Mouse (Mus musculus): ENCODE results near the gene Ilvbl. TPM values are rescaled to one million over a fixed set of nuclear protein-coding genes. Genes with fewer than 3 reads are reported as not detected.

Gene Ilvbl
- polyA plus RNA-seq, 1 experiment from 2014 or later, result 33.3 TPM

- no peak overlapping the region for H3K9ac ChIP-seq
- H3K36me3 ChIP-seq (ENCODE audit: insufficient read depth), result peaks cover 56% of the 10 kb centered on the region
- no peak for ATAC-seq (ENCODE audit: insufficient read depth)
- no peaks in the 10 kb centered on the region for H3K4me1 ChIP-seq (ENCODE audit: insufficient read depth)
- no peak overlapping the region for H3K4me2 ChIP-seq
- no peak for DNase-seq
- 88% methylated on average over 7 of the region's 7 CpGs for WGBS
- no peaks in the 10 kb centered on the region for H3K9me3 ChIP-seq (ENCODE audit: low read depth, low read length)
- TF ChIP-seq CTCF (IDR thresholded peaks at IDR 0.05; ENCODE audit: low read depth), result no peak
- no peaks in the 10 kb centered on the region for H3K27me3 ChIP-seq (ENCODE audit: insufficient read depth, low read length)
- H3K4me3 ChIP-seq (ENCODE audit: low read depth, low read length), result no peak overlapping the region
- H3K27ac ChIP-seq (ENCODE audit: low read depth), result no peak overlapping the region
Observed at GRCm38 (mm10) chr10:78581121-78581520, 7.0 kb downstream of the Ilvbl start.

- no peaks in the 10 kb centered on the region for H3K4me1 ChIP-seq (ENCODE audit: insufficient read depth)
- no peak for DNase-seq
- no peaks in the 10 kb centered on the region for H3K9me3 ChIP-seq (ENCODE audit: low read depth, low read length)
- 70% methylated on average over 9 of the region's 9 CpGs for WGBS
- H3K9ac ChIP-seq, result no peak overlapping the region
- H3K27me3 ChIP-seq (ENCODE audit: insufficient read depth, low read length), result no peaks in the 10 kb centered on the region
- H3K4me3 ChIP-seq (ENCODE audit: low read depth, low read length), result no peak overlapping the region
- no peak for TF ChIP-seq CTCF (IDR thresholded peaks at IDR 0.05; ENCODE audit: low read depth)
- H3K4me2 ChIP-seq, result no peak overlapping the region
- no peak overlapping the region for H3K27ac ChIP-seq (ENCODE audit: low read depth)
- H3K36me3 ChIP-seq (ENCODE audit: insufficient read depth), result peaks cover 67% of the 10 kb centered on the region
- no peak for ATAC-seq (ENCODE audit: insufficient read depth)
Observed at GRCm38 (mm10) chr10:78583347-78583746, 9.2 kb downstream of the Ilvbl start.

GRCm38 (mm10) chr10:78583939-78584338 is 9.8 kb downstream of the Ilvbl start:
- Histone ChIP-seq H3K9me3 (ENCODE audit: low read depth, low read length) (no peaks in the 10 kb centered on the region), H3K4me3 (ENCODE audit: low read depth, low read length) (no peak overlapping the region), H3K27ac (ENCODE audit: low read depth) (no peak overlapping the region), H3K9ac (no peak overlapping the region), H3K4me2 (no peak overlapping the region), H3K36me3 (ENCODE audit: insufficient read depth) (peaks cover 73% of the 10 kb centered on the region), H3K27me3 (ENCODE audit: insufficient read depth, low read length) (no peaks in the 10 kb centered on the region), H3K4me1 (ENCODE audit: insufficient read depth) (no peaks in the 10 kb centered on the region)
- WGBS, result 59% methylated on average over 3 of the region's 3 CpGs
- TF ChIP-seq CTCF (IDR thresholded peaks at IDR 0.05; ENCODE audit: low read depth), result no peak
- ATAC-seq (ENCODE audit: insufficient read depth) (0 out of 2 replicates have a peak, but pooled peaks have one; percentile 21), DNase-seq (no peak)

- 89% methylated on average over 1 of the region's 1 CpGs for WGBS
- Histone ChIP-seq H3K36me3 (ENCODE audit: insufficient read depth) (peaks cover 77% of the 10 kb centered on the region), H3K9me3 (ENCODE audit: low read depth, low read length) (no peaks in the 10 kb centered on the region), H3K27me3 (ENCODE audit: insufficient read depth, low read length) (no peaks in the 10 kb centered on the region), H3K4me3 (ENCODE audit: low read depth, low read length) (no peak overlapping the region), H3K4me1 (ENCODE audit: insufficient read depth) (peaks cover 3% of the 10 kb centered on the region; the same call in 1 of the 2 replicates), H3K27ac (ENCODE audit: low read depth) (no peak overlapping the region), H3K9ac (no peak overlapping the region), H3K4me2 (no peak overlapping the region)
- no peak for TF ChIP-seq CTCF (IDR thresholded peaks at IDR 0.05; ENCODE audit: low read depth)
- no peak for DNase-seq
- no peak for ATAC-seq (ENCODE audit: insufficient read depth)
Observed at GRCm38 (mm10) chr10:78584996-78585395, 10.8 kb downstream of the Ilvbl start.

GRCm38 (mm10) chr10:78585606-78586005 is 11.5 kb downstream of the Ilvbl start:
- ATAC-seq (ENCODE audit: insufficient read depth), result no peak
- 84% methylated on average over 22 of the region's 22 CpGs for WGBS

GRCm38 (mm10) chr10:78586026-78586425 is 11.9 kb downstream of the Ilvbl start:
- H3K27ac ChIP-seq (ENCODE audit: low read depth), result no peak overlapping the region
- WGBS, result 92% methylated on average over 13 of the region's 13 CpGs
- no peaks in the 10 kb centered on the region for H3K9me3 ChIP-seq (ENCODE audit: low read depth, low read length)
- no peak for TF ChIP-seq CTCF (IDR thresholded peaks at IDR 0.05; ENCODE audit: low read depth)
- no peak overlapping the region for H3K4me2 ChIP-seq
- no peak overlapping the region for H3K4me3 ChIP-seq (ENCODE audit: low read depth, low read length)
- ATAC-seq (ENCODE audit: insufficient read depth), result no peak
- no peak for DNase-seq
- no peak overlapping the region for H3K9ac ChIP-seq
- peaks cover 4% of the 10 kb centered on the region; the same call in 1 of the 2 replicates for H3K4me1 ChIP-seq (ENCODE audit: insufficient read depth)
- H3K27me3 ChIP-seq (ENCODE audit: insufficient read depth, low read length), result no peaks in the 10 kb centered on the region
- H3K36me3 ChIP-seq (ENCODE audit: insufficient read depth), result peaks cover 67% of the 10 kb centered on the region

More at GRCm38 (mm10) chr10:78585606-78586005, 11.5 kb downstream of the Ilvbl start:
- H3K4me3 ChIP-seq (ENCODE audit: low read depth, low read length), result no peak overlapping the region
- no peak overlapping the region for H3K4me2 ChIP-seq
- H3K4me1 ChIP-seq (ENCODE audit: insufficient read depth), result peaks cover 4% of the 10 kb centered on the region; the same call in 1 of the 2 replicates
- no peak for DNase-seq
- TF ChIP-seq CTCF (IDR thresholded peaks at IDR 0.05; ENCODE audit: low read depth), result no peak
- H3K27me3 ChIP-seq (ENCODE audit: insufficient read depth, low read length), result no peaks in the 10 kb centered on the region
- no peaks in the 10 kb centered on the region for H3K9me3 ChIP-seq (ENCODE audit: low read depth, low read length)
- no peak overlapping the region for H3K27ac ChIP-seq (ENCODE audit: low read depth)
- H3K36me3 ChIP-seq (ENCODE audit: insufficient read depth), result peaks cover 71% of the 10 kb centered on the region
- H3K9ac ChIP-seq, result no peak overlapping the region

GRCm38 (mm10) chr10:78589291-78589690 is 15.1 kb downstream of the Ilvbl start:
- H3K9ac ChIP-seq, result no peak overlapping the region
- H3K27ac ChIP-seq (ENCODE audit: low read depth), result no peak overlapping the region
- ATAC-seq (ENCODE audit: insufficient read depth) (no peak), DNase-seq (no peak)
- H3K9me3 ChIP-seq (ENCODE audit: low read depth, low read length), result no peaks in the 10 kb centered on the region
- no peak overlapping the region for H3K4me3 ChIP-seq (ENCODE audit: low read depth, low read length)
- peaks cover 55% of the 10 kb centered on the region for H3K36me3 ChIP-seq (ENCODE audit: insufficient read depth)
- no peaks in the 10 kb centered on the region for H3K27me3 ChIP-seq (ENCODE audit: insufficient read depth, low read length)
- H3K4me1 ChIP-seq (ENCODE audit: insufficient read depth), result peaks cover 4% of the 10 kb centered on the region; the same call in 1 of the 2 replicates
- H3K4me2 ChIP-seq, result no peak overlapping the region
- TF ChIP-seq CTCF (IDR thresholded peaks at IDR 0.05; ENCODE audit: low read depth), result no peak
- WGBS, result 94% methylated on average over 18 of the region's 18 CpGs

Data from lung, embryonic 14.5 days (tissue).